Mouse (Mus musculus) heart, postnatal 0 days (tissue): ENCODE data around the gene Dvl2. TPM values are rescaled to one million over a fixed set of nuclear protein-coding genes. Genes with fewer than 3 reads are reported as not detected.

Experiments used
- ATAC-seq: fragments of 200-750 bp; cut with Nextera tagmentation; 2 replicates; pipeline ENCODE4 v1.8.0; 2017; ENCODE audit warnings: low read depth, moderate number of reproducible peaks, moderate library complexity; ENCODE audit not compliant: insufficient read depth
- DNase-seq: peaks from one replicate; pipeline ENCODE4 v3.0.0-alpha.2; 2016; ENCODE audit warnings: low spot score
- H3K27ac ChIP-seq: fragments of 300-500 bp; sonication (generic); 2 replicates; pipeline ENCODE4 v1.5.1; 2014; ENCODE audit warnings: low read depth, mild to moderate bottlenecking
- H3K27me3 ChIP-seq: fragments of 300-500 bp; sonication (generic); 2 replicates; pipeline ENCODE4 v1.6.1; 2014; ENCODE audit warnings: low read length, mixed read lengths; ENCODE audit not compliant: control insufficient read depth, insufficient read depth
- H3K36me3 ChIP-seq: fragments of 300-500 bp; sonication (generic); replicated peaks from 2 replicates; pipeline ENCODE4 v1.6.1; 2014; ENCODE audit warnings: low read length, mixed read lengths; ENCODE audit not compliant: control insufficient read depth, insufficient read depth
- H3K4me1 ChIP-seq: fragments of 300-500 bp; sonication (generic); 2 replicates; pipeline ENCODE4 v1.6.1; 2014; ENCODE audit warnings: antibody characterized with exemption; ENCODE audit not compliant: control insufficient read depth, insufficient read depth
- H3K4me2 ChIP-seq: fragments of 300-500 bp; sonication (generic); 2 replicates; pipeline ENCODE4 v1.6.1; 2014; ENCODE audit warnings: low read depth, mild to moderate bottlenecking, low read length, moderate library complexity
- H3K4me3 ChIP-seq: fragments of 300-500 bp; sonication (generic); 2 replicates; pipeline ENCODE4 v1.5.1; 2014; ENCODE audit warnings: low read depth, low read length
- H3K9ac ChIP-seq: fragments of 300-500 bp; sonication (generic); replicated peaks from 2 replicates; pipeline ENCODE4 v1.6.1; 2014; ENCODE audit warnings: low read depth, low read length, mixed read lengths
- H3K9me3 ChIP-seq: fragments of 300-500 bp; sonication (generic); replicated peaks from 2 replicates; pipeline ENCODE4 v1.6.1; 2016; ENCODE audit warnings: low read length; ENCODE audit not compliant: control insufficient read depth
- CTCF ChIP-seq: IDR thresholded peaks from 2 replicates; pipeline ENCODE4 v1.5.1; 2016; ENCODE audit warnings: antibody characterized with exemption, control low read depth, low read depth
- EP300 ChIP-seq: IDR thresholded peaks from 2 replicates; pipeline ENCODE4 v1.6.1; 2016; ENCODE audit warnings: antibody characterized with exemption, low read depth
- WGBS: fragments of 180-500 bp; shearing (Covaris S2); extraction: QIAGEN DNeasy Blood & Tissue Kit; methylation state at CpG from one replicate; pipeline ENCODE4 v1.1.7; 2014; 5-methylcytosine and 5-hydroxymethylcytosine counted together
- polyA plus RNA-seq: library from polyadenylated mRNA; unstranded; fragments of >200 nt; fragmentation: Nextera tagmentation; extraction: Ambion mirVana; gene quantifications from 2 replicates; pipeline ENCODE4 v1.2.1, GENCODE M21; 2015
- total RNA-seq: library from RNA; depleted of rRNA; stranded (reverse); fragments of >200 nt; gene quantifications from 2 replicates; pipeline ENCODE4 v1.2.3, GENCODE M21; 2014; ENCODE audit warnings: low replicate concordance

The Dvl2 gene
- total and polyA plus RNA-seq, 2 experiments from 2014 or later = 6.5 to 10.8 TPM

DNA sequence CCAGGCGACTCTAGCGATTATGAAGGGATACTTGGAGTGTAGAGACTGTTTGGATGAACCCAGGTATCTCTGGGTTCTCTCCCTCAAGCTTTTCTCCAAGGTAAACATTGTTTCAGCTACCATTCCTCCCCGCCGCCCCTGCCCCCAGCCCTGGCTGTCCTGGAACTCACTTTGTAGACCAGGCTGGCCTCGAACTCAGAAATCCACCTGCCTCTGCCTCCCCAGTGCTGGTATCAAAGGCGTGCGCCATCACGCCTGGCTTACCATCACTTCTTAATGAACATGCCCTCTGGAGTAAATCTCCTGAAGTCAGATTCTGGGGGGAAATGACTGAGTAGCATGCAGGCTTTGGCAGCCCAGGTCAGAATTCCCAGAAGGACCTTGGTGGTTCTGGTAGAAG is 18.2 kb upstream of the Dvl2 start, which contains the start of gene Elp5:
Elp5 (minus strand) TSS at position 293 of the 400 bp plus-strand sequence.
- H3K36me3 ChIP-seq = peaks cover 40% of the 10 kb centered on the region
- H3K4me1 ChIP-seq = peaks cover 25% of the 10 kb centered on the region
- peak within 1 kb of the TSS; percentile 100 for H3K9ac ChIP-seq
- no peaks in the 10 kb centered on the region for H3K9me3 ChIP-seq
- TF ChIP-seq CTCF (no peak), EP300 (no peak)
- ATAC-seq (no peak), DNase-seq (no peak)
- WGBS = 46% methylated on average over 8 of the region's 8 CpGs
- peak within 1 kb of the TSS; percentile 100 for H3K27ac ChIP-seq
- peak within 1 kb of the TSS; percentile 99 for H3K4me3 ChIP-seq
- H3K4me2 ChIP-seq = peak within 1 kb of the TSS; percentile 96
- no peaks in the 10 kb centered on the region for H3K27me3 ChIP-seq

GRCm38 (mm10) chr11:69982877-69983276 is 17.5 kb upstream of the Dvl2 start:
- Histone ChIP-seq H3K27ac (peak overlapping the region; percentile 100), H3K4me3 (peak overlapping the region; percentile 99), H3K36me3 (peaks cover 41% of the 10 kb centered on the region)

GRCm38 (mm10) chr11:69983377-69983776 is 17.0 kb upstream of the Dvl2 start:
- ATAC-seq (no peak), DNase-seq (no peak)

More at GRCm38 (mm10) chr11:69982877-69983276, 17.5 kb upstream of the Dvl2 start:
- DNase-seq = peak; percentile 51
- H3K27me3 ChIP-seq = no peaks in the 10 kb centered on the region
- WGBS = 12% methylated on average over 5 of the region's 5 CpGs
- TF ChIP-seq EP300 = no peak
- no peak for TF ChIP-seq CTCF
- H3K9ac ChIP-seq = peak overlapping the region; percentile 100
- no peaks in the 10 kb centered on the region for H3K9me3 ChIP-seq
- H3K4me2 ChIP-seq = peak overlapping the region; percentile 96
- no peak for ATAC-seq
- H3K4me1 ChIP-seq = peaks cover 25% of the 10 kb centered on the region

DNA sequence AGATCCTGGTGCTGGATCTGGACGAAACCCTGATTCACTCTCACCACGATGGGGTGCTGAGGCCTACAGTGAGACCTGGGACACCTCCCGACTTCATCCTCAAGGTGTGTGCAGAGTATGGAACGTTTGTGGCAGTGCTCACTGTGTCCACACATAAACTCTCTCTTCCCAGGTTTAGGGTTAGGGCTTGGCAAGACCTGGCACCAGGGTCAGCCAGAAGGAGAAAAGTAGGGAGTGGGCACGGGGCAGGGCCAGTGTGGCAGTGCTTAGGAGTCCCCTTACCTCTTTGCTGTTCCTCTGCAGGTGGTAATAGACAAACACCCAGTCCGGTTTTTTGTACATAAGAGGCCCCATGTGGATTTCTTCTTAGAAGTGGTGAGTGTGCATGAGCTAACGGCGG is 16.0 kb upstream of the Dvl2 start:
- Histone ChIP-seq H3K36me3 (peaks cover 52% of the 10 kb centered on the region), H3K4me3 (no peak overlapping the region), H3K9me3 (no peaks in the 10 kb centered on the region), H3K4me1 (peaks cover 23% of the 10 kb centered on the region), H3K27ac (no peak overlapping the region), H3K27me3 (no peaks in the 10 kb centered on the region), H3K4me2 (no peak overlapping the region), H3K9ac (no peak overlapping the region; the same call in 1 of the 2 replicates)
- DNase-seq = no peak
- 86% methylated on average over 8 of the region's 8 CpGs for WGBS
- no peak for ATAC-seq
- TF ChIP-seq CTCF (no peak), EP300 (no peak)

More at GRCm38 (mm10) chr11:69983377-69983776, 17.0 kb upstream of the Dvl2 start:
- H3K9ac ChIP-seq = peak overlapping the region; percentile 100
- no peak for TF ChIP-seq CTCF
- no peak for TF ChIP-seq EP300
- 62% methylated on average over 4 of the region's 4 CpGs for WGBS
- H3K9me3 ChIP-seq = no peaks in the 10 kb centered on the region
- H3K4me3 ChIP-seq = peak overlapping the region; percentile 99
- peaks cover 25% of the 10 kb centered on the region for H3K4me1 ChIP-seq
- peak overlapping the region; percentile 96 for H3K4me2 ChIP-seq
- H3K36me3 ChIP-seq = peaks cover 43% of the 10 kb centered on the region
- peak overlapping the region; percentile 100 for H3K27ac ChIP-seq
- no peaks in the 10 kb centered on the region for H3K27me3 ChIP-seq

GRCm38 (mm10) chr11:69989949-69990348 is 10.4 kb upstream of the Dvl2 start:
- Histone ChIP-seq H3K4me1 (peaks cover 11% of the 10 kb centered on the region), H3K4me2 (no peak overlapping the region), H3K4me3 (no peak overlapping the region), H3K9ac (no peak overlapping the region; the same call in 1 of the 2 replicates), H3K36me3 (peaks cover 66% of the 10 kb centered on the region), H3K27me3 (no peaks in the 10 kb centered on the region), H3K9me3 (no peaks in the 10 kb centered on the region), H3K27ac (peak overlapping the region; percentile 94)
- DNase-seq (no peak), ATAC-seq (no peak)
- TF ChIP-seq EP300 = no peak
- no peak for TF ChIP-seq CTCF
- 74% methylated on average over 8 of the region's 8 CpGs for WGBS
